Mouse (Mus musculus): ENCODE results near the gene Camta2. TPM values are rescaled to one million over a fixed set of nuclear protein-coding genes. Genes with fewer than 3 reads are reported as not detected.
A peak's percentile ranks its signal among the peaks of the same experiment; 100 is the strongest.

Camta2 gene
- polyA plus RNA-seq, 1 experiment: 84.6 TPM

- Histone ChIP-seq H3K4me1 (ENCODE audit: control insufficient read depth, insufficient read depth, low read length) (peaks cover 56% of the 10 kb centered on the region), H3K27ac (ENCODE audit: insufficient read depth, low read depth, low read length) (peak overlapping the region; percentile 94), H3K4me3 (ENCODE audit: insufficient read depth, low read length) (no peak overlapping the region)
- no peak for TF ChIP-seq CTCF (IDR thresholded peaks at IDR 0.05; ENCODE audit: low read depth, low read length)
- TF ChIP-seq POLR2A (IDR thresholded peaks at IDR 0.05; ENCODE audit: borderline replicate concordance, low read depth, low read length): no peak
These were observed 8.5 kb downstream of the Camta2 start for GRCm38 (mm10) chr11:70679361-70679760.

DNA sequence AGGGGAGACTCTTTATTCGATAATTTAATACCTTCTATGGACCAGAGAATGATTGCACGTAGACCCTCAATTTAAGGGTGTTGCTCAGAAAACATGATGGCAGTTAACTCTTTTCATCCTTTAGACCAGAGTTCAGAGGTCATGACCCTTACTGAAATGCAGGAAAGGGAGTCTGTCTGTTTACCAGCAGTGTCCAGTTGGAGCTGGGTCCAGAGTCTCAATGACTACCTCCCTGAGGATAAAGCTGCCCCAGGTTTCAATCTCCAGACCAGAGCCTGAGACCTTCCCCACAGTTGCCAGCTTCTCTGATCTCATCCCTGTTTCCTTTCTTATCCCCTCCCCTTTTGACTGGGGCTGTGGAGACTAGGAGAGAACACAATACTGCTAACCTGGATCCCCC lies 9.3 kb downstream of the Camta2 start:
- TF ChIP-seq CTCF (IDR thresholded peaks at IDR 0.05; ENCODE audit: low read depth, low read length) (no peak), POLR2A (IDR thresholded peaks at IDR 0.05; ENCODE audit: borderline replicate concordance, low read depth, low read length) (no peak)
- Histone ChIP-seq H3K4me1 (ENCODE audit: control insufficient read depth, insufficient read depth, low read length) (peaks cover 49% of the 10 kb centered on the region), H3K4me3 (ENCODE audit: insufficient read depth, low read length) (no peak overlapping the region), H3K27ac (ENCODE audit: insufficient read depth, low read depth, low read length) (peak overlapping the region; percentile 94; the same call in 1 of the 2 replicates)

DNA sequence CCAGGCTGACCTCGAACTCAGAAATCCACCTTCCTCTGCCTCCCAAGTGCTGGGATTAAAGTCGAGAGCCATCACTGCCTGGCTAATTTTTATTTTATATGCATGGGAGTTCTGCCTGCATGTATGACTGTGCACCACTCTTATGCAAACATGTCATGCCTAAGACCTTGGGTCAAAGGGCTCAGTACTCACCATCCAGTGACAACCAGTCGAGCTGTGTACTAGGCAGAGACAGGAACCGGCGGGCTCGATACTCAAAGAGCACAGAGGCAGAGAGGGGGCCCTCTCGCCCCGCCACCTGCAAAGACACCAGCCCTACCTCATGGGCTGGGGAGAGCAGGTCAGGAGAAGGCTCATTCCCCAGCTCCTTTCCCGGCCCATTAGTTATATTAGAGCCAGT lies 9.8 kb downstream of the Camta2 start:
- peaks cover 45% of the 10 kb centered on the region for H3K4me1 ChIP-seq (ENCODE audit: control insufficient read depth, insufficient read depth, low read length)
- no peak overlapping the region for H3K27ac ChIP-seq (ENCODE audit: insufficient read depth, low read depth, low read length)
- no peak overlapping the region for H3K4me3 ChIP-seq (ENCODE audit: insufficient read depth, low read length)
- TF ChIP-seq POLR2A (IDR thresholded peaks at IDR 0.05; ENCODE audit: borderline replicate concordance, low read depth, low read length) (no peak), CTCF (IDR thresholded peaks at IDR 0.05; ENCODE audit: low read depth, low read length) (no peak)

DNA sequence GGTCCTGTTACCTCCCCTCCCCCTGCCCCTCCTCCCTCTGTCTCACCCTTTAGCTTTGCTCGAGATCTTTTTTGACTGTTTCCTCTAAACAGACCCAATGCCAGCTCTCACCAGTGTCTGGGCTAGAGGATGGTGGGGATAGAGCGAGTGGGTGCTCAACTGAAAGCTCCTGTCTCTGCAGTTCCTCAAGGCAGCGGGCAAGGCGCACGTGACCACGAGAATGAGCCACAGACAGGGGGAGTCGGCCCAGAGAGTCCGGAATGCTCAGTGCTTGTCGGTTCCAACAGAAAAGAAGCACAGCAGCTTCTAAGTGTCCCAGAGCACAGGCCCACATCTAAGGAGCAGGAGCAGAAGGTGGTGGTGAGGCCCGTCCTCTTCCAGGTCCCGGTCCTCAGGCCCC lies 13.4 kb downstream of the Camta2 start:
- Histone ChIP-seq H3K4me1 (ENCODE audit: control insufficient read depth, insufficient read depth, low read length) (peaks cover 42% of the 10 kb centered on the region), H3K27ac (ENCODE audit: insufficient read depth, low read depth, low read length) (no peak overlapping the region), H3K4me3 (ENCODE audit: insufficient read depth, low read length) (no peak overlapping the region)
- no peak for TF ChIP-seq CTCF (IDR thresholded peaks at IDR 0.05; ENCODE audit: low read depth, low read length)
- no peak for TF ChIP-seq POLR2A (IDR thresholded peaks at IDR 0.05; ENCODE audit: borderline replicate concordance, low read depth, low read length)

GRCm38 (mm10) chr11:70674014-70674413 lies 13.9 kb downstream of the Camta2 start:
- no peak overlapping the region for H3K27ac ChIP-seq (ENCODE audit: insufficient read depth, low read depth, low read length)
- TF ChIP-seq CTCF (IDR thresholded peaks at IDR 0.05; ENCODE audit: low read depth, low read length) (no peak), POLR2A (IDR thresholded peaks at IDR 0.05; ENCODE audit: borderline replicate concordance, low read depth, low read length) (no peak)
- H3K4me1 ChIP-seq (ENCODE audit: control insufficient read depth, insufficient read depth, low read length): peaks cover 37% of the 10 kb centered on the region
- no peak overlapping the region for H3K4me3 ChIP-seq (ENCODE audit: insufficient read depth, low read length)

- peak overlapping the region; percentile 54 for H3K27ac ChIP-seq (ENCODE audit: insufficient read depth, low read depth, low read length)
- no peak for TF ChIP-seq POLR2A (IDR thresholded peaks at IDR 0.05; ENCODE audit: borderline replicate concordance, low read depth, low read length)
- TF ChIP-seq CTCF (IDR thresholded peaks at IDR 0.05; ENCODE audit: low read depth, low read length): no peak
- H3K4me3 ChIP-seq (ENCODE audit: insufficient read depth, low read length): no peak overlapping the region
- peaks cover 35% of the 10 kb centered on the region for H3K4me1 ChIP-seq (ENCODE audit: control insufficient read depth, insufficient read depth, low read length)
These were observed 16.4 kb downstream of the Camta2 start for GRCm38 (mm10) chr11:70671333-70672047.

DNA sequence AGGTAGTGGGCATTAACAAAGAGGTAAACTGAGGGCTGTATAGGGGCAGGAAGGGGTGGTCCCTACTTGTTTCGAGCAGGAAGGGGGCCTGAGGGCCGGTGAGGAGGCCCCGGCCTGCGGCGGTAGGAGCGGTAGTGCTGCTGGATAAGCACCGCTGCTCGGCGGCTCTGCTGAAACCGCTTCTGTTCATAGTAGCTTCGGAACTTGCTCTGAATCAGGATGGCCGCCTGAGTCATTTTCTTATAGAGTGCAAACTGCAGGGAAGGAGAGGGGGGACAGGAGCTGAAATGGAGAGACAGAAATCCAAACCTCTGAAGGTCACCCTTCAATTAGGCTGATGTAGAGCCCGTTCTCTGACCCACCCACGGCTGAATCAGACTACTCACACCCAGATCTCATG lies 17.4 kb downstream of the Camta2 start:
- no peak overlapping the region; the same call in 1 of the 2 replicates for H3K4me3 ChIP-seq (ENCODE audit: insufficient read depth, low read length)
- peaks cover 40% of the 10 kb centered on the region for H3K4me1 ChIP-seq (ENCODE audit: control insufficient read depth, insufficient read depth, low read length)
- no peak for TF ChIP-seq CTCF (IDR thresholded peaks at IDR 0.05; ENCODE audit: low read depth, low read length)
- TF ChIP-seq POLR2A (IDR thresholded peaks at IDR 0.05; ENCODE audit: borderline replicate concordance, low read depth, low read length): no peak
- peak overlapping the region; percentile 96; the same call in 1 of the 2 replicates for H3K27ac ChIP-seq (ENCODE audit: insufficient read depth, low read depth, low read length)

GRCm38 (mm10) chr11:70669582-70670345 lies 18.1 kb downstream of the Camta2 start:
- Histone ChIP-seq H3K27ac (ENCODE audit: insufficient read depth, low read depth, low read length) (peak overlapping the region; percentile 96), H3K4me1 (ENCODE audit: control insufficient read depth, insufficient read depth, low read length) (peaks cover 40% of the 10 kb centered on the region), H3K4me3 (ENCODE audit: insufficient read depth, low read length) (peak overlapping the region; percentile 69)
- TF ChIP-seq CTCF (IDR thresholded peaks at IDR 0.05; ENCODE audit: low read depth, low read length): peak; percentile 30; the same call in 1 of the 2 replicates
- no peak for TF ChIP-seq POLR2A (IDR thresholded peaks at IDR 0.05; ENCODE audit: borderline replicate concordance, low read depth, low read length)

- H3K27ac ChIP-seq (ENCODE audit: insufficient read depth, low read depth, low read length): peak within 1 kb of the TSS; percentile 99
- H3K4me3 ChIP-seq (ENCODE audit: insufficient read depth, low read length): peak within 1 kb of the TSS; percentile 69
- TF ChIP-seq CTCF (IDR thresholded peaks at IDR 0.05; ENCODE audit: low read depth, low read length) (no peak), POLR2A (IDR thresholded peaks at IDR 0.05; ENCODE audit: borderline replicate concordance, low read depth, low read length) (no peak)
- H3K4me1 ChIP-seq (ENCODE audit: control insufficient read depth, insufficient read depth, low read length): peaks cover 38% of the 10 kb centered on the region
These were observed 19.0 kb downstream of the Camta2 start, which contains the start of gene Spag7 for GRCm38 (mm10) chr11:70668771-70669505. Gene Spag7, minus strand, starts transcription at chr11:70669416.

All from bone marrow macrophage, adult 2 months (primary cell).